In genomic region chr16:11132839-11133238, GRCm38 (mm10) we compare ENCODE assay signal across 7 mouse cellular contexts. TPM values are rescaled to one million over a fixed set of nuclear protein-coding genes. Genes with fewer than 3 reads are reported as not detected.
DNase-seq lines count a peak whose midpoint lies in the region; ATAC-seq lines count a peak whose summit lies in the region.

No protein-coding gene starts in this region.

- H3K36me3 ChIP-seq in forebrain, embryonic 15.5 days = peaks cover 17% of the 10 kb centered on the region
- H3K36me3 ChIP-seq in liver, embryonic 13.5 days = peaks cover 25% of the 10 kb centered on the region

- H3K27ac ChIP-seq in forebrain, embryonic 15.5 days (replicated peaks) = no peak overlapping the region
- H3K27ac ChIP-seq in liver, embryonic 13.5 days = no peak overlapping the region

- H3K27me3 ChIP-seq in forebrain, embryonic 15.5 days = no peaks in the 10 kb centered on the region
- no peaks in the 10 kb centered on the region for H3K27me3 ChIP-seq in liver, embryonic 13.5 days

- H3K4me3 ChIP-seq in forebrain, embryonic 15.5 days = peak overlapping the region; percentile 69
- H3K4me3 ChIP-seq in liver, embryonic 13.5 days (replicated peaks) = peak overlapping the region; percentile 85

- H3K4me1 ChIP-seq in forebrain, embryonic 15.5 days = peaks cover 28% of the 10 kb centered on the region
- peaks cover 36% of the 10 kb centered on the region for H3K4me1 ChIP-seq in liver, embryonic 13.5 days (replicated peaks)

- 47% methylated on average over 2 of the region's 2 CpGs for WGBS in forebrain, embryonic 15.5 days
- WGBS in liver, embryonic 13.5 days (ENCODE audit: insufficient replicate concordance) = 29% methylated on average over 2 of the region's 2 CpGs

- no peak for ATAC-seq in forebrain, embryonic 15.5 days (replicated peaks)
- ATAC-seq in liver, embryonic 13.5 days (ENCODE audit: low read depth) = no peak

- H3K9ac ChIP-seq in forebrain, embryonic 15.5 days (replicated peaks) = peak overlapping the region; percentile 81; the same call in 1 of the 2 replicates
- H3K9ac ChIP-seq in liver, embryonic 13.5 days = peak overlapping the region; percentile 94

- H3K9me3 ChIP-seq in forebrain, embryonic 15.5 days = no peaks in the 10 kb centered on the region
- no peaks in the 10 kb centered on the region for H3K9me3 ChIP-seq in liver, embryonic 13.5 days (replicated peaks)

- peak overlapping the region; percentile 64 for H3K4me2 ChIP-seq in forebrain, embryonic 15.5 days (replicated peaks)
- peak overlapping the region; percentile 92 for H3K4me2 ChIP-seq in liver, embryonic 13.5 days

- peak; percentile 15 for DNase-seq in thymus, postnatal 0 days (ENCODE audit: low spot score)
- no peak for DNase-seq in thymus, postnatal 25 days
- no peak for DNase-seq in liver, embryonic 13.5 days
- DNase-seq in c-Kit-positive CD71-positive TER-119-positive erythroid progenitor cells, embryonic 14.5 days (ENCODE audit: low spot score) = no peak
- DNase-seq in adrenal gland, adult 8-10 months = no peak
- no peak for DNase-seq in layer of hippocampus, postnatal 25 days (ENCODE audit: extremely low spot score in 1 of 2, low spot score in 1 of 2)

RNA-seq across cellular contexts. Expression of gene Txndc11, which starts 1.6 kb away (rescaled TPM):
- 23.6 and 27.2 TPM in 2 replicates for polyA plus RNA-seq in thymus, postnatal 0 days (2015; fragmentation: Nextera tagmentation; extraction: Ambion mirVana)
- 32.1 and 34.4 TPM in 2 replicates for polyA plus RNA-seq in forebrain, embryonic 15.5 days (2015; fragmentation: Nextera tagmentation; extraction: Ambion mirVana)
- polyA plus RNA-seq in liver, embryonic 13.5 days (2015; fragmentation: Nextera tagmentation; extraction: Ambion mirVana) = 17.2 and 17.8 TPM in 2 replicates
- total RNA-seq in adrenal gland, adult 8-10 months (2022) = 10 to 100 TPM; 41.3 to 57.6 (median 46.8) TPM
- 10 to 100 TPM; 27.3 to 31.5 TPM for total RNA-seq in layer of hippocampus, postnatal 25 days (2021)

RNA-seq across cellular contexts. Expression of gene Zc3h7a, which starts 43.4 kb away (rescaled TPM):
- 84.5 and 89.5 TPM in 2 replicates for polyA plus RNA-seq in thymus, postnatal 0 days (2015; fragmentation: Nextera tagmentation; extraction: Ambion mirVana)
- polyA plus RNA-seq in forebrain, embryonic 15.5 days (2015; fragmentation: Nextera tagmentation; extraction: Ambion mirVana) = 72.9 and 74.8 TPM in 2 replicates
- polyA plus RNA-seq in liver, embryonic 13.5 days (2015; fragmentation: Nextera tagmentation; extraction: Ambion mirVana) = 27.1 and 36.3 TPM in 2 replicates
- 100 to 1,000 TPM in 2 of 4 experiments, 10 to 100 TPM in 2; 62.7 to 123 (median 96.4) TPM for total RNA-seq in adrenal gland, adult 8-10 months (2022)
- total RNA-seq in layer of hippocampus, postnatal 25 days (2021) = 10 to 100 TPM; 58.0 to 80.6 TPM
